Mouse (Mus musculus): ENCODE results near the gene 4933415A04Rik.

Gene 4933415A04Rik

DNA sequence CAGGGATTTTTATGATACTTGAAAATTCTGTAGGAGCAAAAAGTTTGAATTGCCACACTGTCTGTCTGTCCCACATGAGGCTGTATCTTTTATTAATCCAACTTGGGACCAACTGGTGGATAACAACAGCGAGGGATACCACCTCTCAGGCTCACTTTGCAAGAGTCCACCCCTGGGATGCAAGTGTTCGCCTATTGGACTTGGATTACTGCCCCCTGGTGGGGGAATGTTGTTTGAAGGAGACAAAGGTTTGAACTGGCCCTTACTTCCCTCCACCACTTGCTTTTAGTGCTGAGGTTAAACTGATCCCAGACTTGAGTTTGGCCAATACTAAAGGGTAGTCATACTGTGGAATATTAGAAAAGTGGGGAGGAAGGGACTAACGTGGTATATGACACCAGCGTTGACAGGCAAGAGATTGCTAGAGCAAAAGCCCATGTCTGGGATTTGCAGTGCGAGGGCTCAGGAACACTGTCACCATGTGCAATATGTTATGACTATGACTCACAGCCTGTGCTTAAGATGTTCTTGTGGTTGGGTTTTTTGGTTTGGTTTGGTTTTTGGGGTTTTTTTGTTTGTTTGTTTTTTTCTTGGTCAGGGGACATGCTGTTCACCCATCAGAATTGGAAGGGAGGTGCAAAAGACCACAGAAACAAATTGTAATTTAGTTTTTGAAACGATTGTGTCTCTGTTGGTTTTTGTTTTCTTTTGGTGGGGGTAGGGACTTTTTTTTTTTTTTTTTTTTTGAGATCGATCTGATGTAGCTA lies at the start of gene 4933415A04Rik:
Gene 4933415A04Rik (plus strand): TSS at position 717 of the 767 bp plus-strand sequence.
- peak; percentile 80 to 85 for DNase-seq

DNA sequence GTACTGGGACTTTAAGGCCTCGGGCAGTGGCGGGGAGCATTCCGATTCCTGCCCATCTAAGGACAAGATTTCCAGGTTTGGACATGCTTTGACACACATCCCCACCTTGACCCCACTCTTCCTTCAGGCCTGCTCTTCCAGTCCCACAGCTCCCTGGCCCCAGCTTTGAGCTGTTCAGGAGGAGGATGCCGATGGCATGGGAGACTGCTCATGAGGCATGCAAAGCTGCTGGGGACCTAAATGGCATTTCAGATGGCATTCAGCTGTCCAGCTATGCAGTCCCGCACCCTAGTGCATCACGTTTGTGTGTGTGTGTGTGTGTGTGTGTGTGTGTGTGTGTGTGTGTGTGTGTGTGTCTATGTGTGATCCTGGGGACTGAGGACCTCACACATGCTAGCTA lies 49.8 kb upstream of the 4933415A04Rik start:
- no peak for DNase-seq

DNA sequence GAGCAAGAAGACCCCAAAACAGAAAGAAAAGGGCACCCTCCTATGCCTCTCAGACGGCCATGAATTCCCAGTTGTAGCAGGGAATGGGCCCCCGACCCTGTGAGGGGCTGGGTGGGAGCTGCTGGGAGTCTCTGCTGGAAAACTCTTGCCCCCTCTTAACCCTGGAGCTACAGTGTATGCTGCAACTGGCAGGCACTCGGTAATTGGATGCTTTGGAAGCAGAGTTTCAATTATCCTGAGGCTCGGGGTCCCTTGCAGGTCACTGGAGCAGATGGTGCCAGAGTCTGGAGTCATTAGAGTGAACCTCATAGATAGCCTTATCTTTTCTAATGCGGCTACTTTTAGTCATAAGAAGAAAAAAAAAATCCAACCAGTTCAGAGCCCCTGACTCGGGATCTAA lies 47.0 kb upstream of the 4933415A04Rik start:
- DNase-seq, result no peak

DNA sequence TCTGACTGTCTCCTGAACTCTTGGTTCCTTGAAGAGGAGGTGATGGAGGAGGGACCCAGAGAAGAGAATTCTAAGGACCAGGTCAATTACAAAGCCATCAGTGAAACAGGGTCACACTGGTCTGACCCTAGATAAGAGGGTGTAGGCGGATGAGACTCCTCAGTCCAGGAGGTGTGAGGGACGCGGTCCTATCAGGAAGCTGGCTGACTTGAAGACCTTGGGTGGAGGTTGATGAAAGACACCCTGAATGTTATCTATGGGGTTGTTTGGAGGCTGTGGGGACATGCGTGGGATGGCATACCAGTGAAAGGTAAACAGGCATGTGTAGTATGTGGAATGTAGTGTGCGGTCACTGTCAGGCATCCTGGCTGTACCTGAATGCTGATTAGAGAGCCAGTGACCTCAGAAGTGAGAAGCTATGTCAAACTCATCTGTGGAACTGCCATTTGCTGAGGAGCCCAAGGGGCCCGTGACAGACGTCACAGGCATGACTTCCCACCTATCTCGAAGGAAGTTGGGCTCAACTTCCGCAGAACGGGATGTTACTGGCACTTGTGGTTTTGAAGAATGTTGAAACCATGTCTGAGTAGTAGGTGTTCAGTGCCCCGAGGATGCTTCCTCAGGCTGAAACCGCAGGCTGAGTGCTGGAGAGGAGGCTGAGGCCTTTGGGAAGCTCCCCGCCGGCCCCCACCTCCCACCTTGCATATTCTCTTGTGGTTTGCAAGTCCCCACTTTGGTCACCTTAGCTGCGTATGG lies 43.0 kb upstream of the 4933415A04Rik start:
- no peak for DNase-seq

DNA sequence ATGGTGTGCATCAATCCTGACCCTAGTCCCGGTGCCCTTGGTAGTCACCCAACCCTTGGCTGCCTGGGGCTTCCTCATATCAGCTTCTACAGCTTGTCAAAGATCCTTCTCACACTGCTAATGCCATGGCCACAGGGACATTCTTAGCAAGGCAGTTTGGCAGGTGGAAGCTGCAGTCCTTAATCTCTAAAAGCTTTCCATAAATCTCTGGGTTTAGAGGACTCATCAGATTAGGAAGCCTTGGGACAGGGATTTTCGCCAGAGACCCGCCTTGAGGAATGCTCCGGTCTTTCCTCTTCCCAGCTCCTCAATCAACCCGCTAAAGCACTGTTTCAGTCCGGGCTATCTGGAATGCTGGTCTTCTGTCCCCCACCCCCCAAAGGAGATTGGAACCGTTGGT lies 42.0 kb upstream of the 4933415A04Rik start:
- DNase-seq, result no peak

DNA sequence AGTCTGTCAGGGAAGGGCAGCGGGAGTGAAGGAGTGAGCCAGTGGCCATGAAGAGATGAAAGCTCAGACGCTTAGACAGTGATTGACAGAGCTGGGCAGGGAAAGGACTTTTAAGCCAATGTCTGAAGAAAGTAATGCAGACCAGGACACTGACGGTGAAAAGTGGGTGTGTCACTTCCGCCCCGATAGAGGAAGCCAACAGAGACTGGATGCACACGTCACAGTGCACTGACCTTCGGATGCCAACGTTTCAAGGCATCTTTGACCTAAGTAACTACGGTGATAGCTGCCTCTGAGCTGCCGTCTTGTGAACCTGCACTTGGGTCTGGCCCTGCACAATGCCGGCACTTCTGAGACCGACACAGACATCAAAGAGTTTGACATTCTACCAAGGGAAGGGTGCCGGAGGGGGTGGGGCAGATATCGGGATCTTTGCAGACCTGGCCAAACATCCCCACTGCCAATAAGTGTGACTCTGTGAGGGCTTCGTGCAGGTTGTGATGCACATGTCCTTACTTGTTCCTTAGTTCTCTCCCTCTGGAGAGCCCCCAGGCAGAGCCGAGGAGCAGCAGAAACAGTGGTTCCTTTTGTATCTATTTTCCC lies 40.9 kb upstream of the 4933415A04Rik start:
- DNase-seq, result no peak

DNA sequence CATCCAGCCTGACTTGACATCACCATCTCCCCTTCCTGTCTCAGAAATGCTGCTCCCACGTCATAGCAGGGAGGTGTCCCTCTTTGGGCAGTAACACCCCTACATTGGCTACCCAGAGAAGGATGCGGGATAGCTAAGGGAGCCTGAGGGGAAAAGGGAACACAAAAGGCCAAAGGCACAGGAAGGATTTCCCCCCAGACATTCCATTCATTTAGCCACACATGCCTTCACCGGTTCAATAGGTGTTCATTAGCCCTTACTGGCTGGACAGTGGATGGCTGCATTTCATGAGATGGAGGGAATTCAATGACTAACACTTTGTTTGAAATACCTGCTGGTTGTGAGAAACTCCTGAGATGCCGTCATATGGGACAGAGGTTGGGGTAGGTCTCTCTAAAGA lies 40.2 kb upstream of the 4933415A04Rik start:
- DNase-seq, result no peak

DNA sequence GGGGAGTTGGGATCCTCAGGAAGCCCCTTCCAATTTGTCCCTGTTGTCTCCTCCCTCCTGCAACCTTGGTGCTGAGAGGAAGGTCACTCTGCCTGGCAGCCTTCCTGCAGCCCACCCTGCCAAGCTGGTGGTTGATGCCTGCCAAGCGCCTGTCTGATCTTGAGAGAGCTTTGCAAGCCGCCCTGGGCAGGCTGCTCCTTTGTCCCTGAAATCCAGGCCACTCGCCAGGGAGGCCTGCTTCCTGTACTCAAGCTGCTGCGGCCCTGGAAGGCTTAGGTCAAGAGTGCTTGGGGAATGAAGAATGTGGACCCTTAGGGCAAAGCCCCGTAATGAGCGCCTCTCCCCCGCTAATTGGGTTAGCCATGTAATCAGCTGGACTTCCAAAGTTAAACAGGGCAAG lies 38.7 kb upstream of the 4933415A04Rik start:
- peak; percentile 80 to 81 for DNase-seq

DNA sequence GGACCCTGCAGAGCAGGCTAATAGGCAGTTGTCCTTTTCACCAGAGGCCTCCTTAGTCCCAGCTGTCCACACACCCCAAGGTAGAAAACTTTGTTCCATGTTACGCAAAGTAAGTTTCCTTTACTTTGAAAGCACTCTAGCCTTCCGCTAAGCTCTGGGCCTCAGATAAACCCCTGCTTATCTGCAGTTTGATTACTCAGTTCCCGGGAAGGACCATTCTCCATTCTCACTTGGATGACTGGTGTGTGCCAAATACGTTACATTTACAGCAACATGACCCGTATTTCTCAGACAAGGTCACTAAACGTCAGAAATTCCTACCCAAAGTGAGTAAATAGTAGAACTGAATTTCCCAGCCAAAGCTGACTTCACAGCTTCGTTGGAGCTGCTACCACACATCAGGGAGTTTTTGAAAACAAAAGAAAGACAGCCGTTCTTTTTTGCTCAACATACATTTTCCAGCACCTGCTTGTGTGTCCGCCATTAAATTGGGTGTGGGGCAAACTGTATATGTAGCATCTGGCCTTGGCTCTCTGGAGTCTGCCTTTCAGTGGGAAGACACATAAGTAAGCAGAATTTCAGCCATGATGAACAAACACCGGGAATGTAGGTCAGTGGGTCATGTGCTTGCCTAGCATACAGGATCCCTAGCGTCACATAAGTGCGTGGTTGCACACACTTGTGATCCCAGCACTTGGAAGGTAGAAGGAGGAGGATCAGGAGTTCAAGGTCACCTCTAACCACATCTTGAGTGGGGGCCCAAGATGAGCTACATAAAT lies 38.0 kb upstream of the 4933415A04Rik start:
- DNase-seq, result no peak

DNA sequence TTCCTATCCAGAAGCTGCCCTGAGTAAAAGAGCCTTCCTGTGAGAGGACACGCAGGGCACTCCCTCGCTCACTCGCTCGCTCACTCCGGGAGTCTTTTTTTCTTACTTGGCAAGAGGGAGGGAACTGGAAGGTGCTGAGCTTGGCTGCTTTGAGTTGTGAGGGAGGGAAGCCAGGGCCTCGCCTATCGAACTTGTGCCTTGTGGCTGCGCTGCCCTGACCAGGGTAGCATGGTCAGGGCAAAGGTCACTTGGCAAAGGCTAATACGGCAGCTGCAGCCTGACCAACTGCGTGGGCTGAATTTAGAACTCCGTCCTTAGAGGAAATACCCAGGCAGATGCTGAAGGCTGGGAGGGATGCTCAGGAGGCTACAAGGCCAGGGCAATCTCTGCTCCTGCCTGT lies 37.1 kb upstream of the 4933415A04Rik start:
- peak; percentile 24 to 40 for DNase-seq

DNA sequence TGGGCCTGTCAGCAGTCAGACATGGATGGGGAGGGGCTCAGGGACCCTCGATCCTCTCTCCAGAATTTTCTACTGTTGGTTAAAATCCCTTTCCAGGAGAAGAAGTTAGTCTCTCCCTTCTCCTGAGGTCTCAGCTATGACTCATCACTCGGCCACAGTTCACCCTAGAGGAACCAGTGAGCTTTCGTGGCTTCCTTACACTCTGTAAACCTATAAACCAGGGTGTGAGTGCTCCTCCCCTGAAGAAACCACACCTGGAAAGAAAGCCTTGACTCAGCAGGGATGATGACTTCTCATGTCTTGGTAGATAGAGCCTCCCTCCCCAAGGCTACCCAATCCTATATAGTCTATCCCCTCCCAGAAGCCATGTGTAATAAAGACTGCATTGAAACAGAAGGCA lies 35.1 kb upstream of the 4933415A04Rik start:
- DNase-seq, result no peak

DNA sequence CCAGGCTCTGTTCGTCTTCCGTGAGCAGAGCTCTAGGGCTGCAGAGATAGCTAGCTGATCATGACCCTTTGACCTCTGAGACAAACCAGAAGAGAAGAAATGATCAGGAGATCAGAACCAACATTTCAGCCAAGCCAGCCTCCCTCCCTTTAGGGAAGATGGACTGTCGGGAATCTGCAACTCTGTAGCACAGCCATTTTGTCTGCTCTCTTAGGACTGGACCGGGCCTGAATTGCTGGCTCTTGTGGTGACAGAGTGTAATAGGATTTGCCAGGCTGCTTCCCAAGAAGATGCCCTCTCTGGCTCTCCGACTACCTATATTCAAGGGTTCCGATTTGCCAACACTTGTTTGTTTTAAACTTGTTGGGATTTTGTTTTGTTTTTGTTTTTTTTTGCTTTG lies 34.2 kb upstream of the 4933415A04Rik start:
- no peak for DNase-seq

DNA sequence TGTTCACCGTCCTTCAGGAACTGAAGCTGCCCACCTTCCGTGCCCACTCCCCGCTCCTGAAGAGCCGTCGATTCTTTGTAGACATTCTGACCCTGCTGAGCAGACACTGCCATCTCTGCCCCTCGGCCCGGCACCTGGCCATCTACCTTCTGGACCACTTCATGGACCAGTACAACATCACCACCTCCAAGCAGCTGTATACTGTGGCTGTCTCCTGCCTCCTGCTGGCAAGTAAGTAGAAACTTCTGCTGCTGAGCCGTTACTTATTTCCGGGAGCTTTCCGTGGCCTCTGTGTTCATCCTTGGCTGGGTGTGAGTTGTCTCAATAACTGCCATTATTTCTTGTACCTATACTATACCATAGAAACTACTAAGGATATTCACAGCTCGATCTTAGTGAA lies 30.3 kb upstream of the 4933415A04Rik start:
- no peak for DNase-seq

DNA sequence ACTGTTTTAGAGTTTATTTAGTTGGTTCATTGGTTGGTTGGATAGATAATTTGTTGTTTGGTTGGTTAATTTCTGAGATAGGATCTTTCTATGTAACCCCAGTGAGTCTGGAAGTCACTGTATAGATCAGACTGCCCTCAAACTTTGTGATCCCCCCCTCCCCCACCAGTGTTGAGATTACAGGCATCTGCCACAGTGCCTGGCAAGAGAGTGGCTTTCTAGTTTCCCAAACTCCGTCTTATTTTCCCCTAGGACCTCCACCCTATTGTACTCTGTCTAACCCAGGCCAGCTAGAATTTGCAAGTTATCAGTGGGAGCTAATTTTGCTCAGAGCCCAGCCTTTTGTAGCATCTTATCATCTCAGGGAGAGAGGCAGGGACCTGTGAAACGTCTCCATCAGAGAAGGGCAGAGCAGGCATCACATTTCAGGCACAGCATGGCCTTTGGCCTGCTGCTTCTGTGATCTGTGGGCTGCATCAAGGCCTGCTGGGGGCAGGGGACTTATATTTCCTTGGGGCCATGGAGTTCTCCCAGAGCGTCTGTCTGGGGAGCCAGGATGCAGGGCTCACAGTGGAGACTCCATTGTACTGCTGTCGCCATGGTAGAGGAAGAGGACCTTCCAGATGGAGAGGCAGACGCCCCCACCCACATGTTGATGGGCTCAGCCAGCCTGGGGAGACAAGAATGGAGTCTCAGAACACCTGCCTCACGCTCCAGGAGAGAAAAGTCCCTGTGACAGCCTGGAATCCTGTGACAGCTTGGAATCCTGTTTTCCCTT lies 27.1 kb upstream of the 4933415A04Rik start:
- no peak for DNase-seq

DNA sequence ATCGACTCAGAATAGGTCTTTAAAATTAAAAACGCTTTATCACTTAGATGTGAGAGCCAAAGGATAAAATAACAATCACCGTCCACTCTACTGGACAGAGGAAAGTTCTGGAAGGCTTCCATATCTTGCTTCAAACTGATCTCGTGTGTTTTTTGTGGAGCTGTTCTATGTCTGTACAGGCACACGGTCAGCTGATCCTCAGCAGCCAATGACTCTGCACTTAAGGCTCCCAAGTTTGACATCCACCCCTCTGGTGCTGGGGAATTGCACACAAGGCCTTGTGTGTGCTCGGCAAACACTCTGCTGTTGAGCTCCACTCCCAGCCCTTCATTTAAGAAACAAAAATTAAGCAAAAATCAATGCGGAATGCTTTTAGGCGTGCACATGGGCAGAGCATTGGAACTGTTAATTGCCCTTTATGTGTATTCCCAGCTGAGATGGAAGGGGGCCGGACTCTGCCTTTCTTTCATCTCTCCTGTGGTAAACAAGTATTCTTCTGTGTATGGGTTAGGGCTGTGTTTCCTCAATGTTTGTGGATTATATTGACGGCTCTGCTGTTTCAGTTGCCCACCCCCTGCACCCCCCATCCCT lies 23.1 kb upstream of the 4933415A04Rik start:
- no peak for DNase-seq

DNA sequence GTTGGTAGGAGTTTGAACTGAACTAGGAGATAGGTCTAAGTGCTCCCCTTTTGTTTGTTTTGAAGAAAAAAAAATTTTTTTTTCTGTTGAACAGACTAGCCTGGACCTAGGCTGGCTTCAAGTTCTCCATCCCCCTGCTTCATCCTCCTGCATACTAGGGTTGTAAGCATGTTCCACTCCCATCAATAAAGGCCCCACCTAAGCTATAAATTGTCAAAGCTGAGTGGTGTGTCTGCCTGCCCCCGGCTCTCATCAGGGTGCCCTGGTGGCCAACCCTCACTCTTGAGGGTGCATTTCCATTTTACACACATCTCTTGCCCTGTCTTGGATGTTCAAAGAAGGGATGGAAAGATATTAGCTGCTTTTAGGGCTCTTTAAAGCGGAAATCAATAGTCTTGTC lies 21.4 kb upstream of the 4933415A04Rik start:
- DNase-seq, result no peak

DNA sequence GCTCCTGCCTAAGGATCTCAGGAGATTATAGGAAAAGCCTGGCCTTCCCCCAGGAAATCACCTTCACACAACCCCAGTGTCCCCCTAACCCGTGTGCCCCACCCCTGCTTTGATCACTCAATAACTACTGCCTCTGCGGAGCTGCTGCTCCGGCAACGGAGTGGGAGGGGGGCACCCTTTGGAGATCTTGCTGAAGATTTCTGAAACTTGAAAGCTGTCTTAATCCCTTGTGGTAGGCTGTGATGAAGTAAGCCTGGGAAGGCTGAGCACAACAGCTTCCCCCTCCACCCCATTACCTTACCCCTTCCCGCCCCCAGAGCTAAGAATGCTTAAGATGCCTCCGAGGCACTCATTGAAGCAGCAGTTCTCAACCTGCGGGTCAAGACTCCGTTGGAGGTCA lies 21.0 kb upstream of the 4933415A04Rik start:
- no peak for DNase-seq

DNA sequence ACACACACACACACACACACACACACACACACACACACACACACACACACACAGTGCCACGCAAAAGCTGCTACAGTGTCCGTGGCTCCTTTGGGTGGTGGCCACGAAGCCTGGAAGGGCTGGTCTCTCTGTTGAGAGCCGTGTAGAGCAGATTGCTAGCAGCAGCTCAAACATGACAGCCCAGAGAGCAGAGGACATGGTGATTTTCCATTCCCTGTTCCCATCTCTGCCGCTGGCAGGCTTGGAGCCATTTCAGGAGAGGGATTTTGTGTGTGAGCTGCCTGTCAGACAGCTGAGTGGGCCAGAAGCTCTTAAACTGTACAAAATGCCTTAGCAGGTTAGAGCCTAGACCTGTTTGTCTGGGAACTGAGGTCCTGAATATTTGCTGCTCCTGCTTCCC lies 20.1 kb upstream of the 4933415A04Rik start:
- peak; percentile 37 to 40 for DNase-seq

DNA sequence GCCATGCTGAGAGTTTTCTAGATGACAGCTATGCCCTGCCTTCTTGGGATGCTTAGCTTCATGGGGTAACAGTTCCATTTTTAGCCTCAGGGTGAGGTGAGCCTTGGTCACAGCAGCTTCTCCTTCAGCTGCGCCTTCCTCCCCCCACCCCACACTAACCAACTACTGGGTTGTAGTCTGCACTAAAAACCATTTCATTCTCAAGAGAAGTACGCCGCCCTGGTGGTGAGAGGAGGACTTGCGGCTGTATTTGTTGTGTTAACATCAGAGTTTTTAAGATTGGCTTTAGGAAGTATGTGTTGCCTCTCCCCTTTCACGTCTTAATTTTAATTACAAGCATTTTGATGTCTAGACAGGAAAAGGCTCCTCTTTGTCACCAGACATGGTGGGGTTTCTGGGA lies 18.6 kb upstream of the 4933415A04Rik start:
- DNase-seq, result peak; percentile 35 to 53

DNA sequence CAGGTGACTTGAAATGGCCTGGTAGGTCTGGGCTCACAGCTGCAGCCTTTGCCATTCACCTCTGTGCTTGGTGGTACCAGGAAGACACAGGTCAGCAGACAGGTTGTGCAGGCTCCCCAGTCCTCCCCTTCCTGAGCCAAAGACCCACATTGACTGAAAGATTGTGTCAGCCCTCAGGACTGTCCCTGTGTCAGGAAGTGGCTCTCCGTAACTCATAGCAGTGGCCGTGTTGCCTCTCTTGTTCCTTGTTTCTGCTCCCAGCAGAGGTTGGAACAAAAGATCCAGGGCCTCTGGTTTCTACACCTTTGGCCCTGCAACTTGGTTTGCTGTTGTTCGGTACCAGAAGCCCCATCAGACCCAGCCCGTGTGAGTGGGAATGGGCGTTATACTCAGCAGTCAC lies 17.7 kb upstream of the 4933415A04Rik start:
- no peak for DNase-seq

DNA sequence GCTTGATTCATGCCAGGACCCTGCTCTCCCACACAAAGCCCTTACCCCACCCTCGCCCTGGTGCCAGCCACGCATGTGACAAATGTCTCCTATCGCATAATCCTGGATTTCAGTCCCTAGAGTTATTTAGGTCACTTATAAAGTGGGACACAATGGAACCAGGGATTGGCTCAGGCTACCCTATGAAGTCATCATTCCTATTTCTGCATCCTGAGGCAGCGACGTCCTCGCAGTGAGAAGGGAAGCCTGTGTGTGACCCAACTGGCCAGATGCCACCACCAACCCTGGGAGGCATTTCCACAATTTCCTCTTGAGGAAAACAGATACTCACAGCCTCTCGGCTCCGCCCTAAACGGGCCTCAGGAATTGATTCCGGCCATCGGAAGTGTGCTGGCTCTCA lies 17.2 kb upstream of the 4933415A04Rik start:
- peak; percentile 94 for DNase-seq

DNA sequence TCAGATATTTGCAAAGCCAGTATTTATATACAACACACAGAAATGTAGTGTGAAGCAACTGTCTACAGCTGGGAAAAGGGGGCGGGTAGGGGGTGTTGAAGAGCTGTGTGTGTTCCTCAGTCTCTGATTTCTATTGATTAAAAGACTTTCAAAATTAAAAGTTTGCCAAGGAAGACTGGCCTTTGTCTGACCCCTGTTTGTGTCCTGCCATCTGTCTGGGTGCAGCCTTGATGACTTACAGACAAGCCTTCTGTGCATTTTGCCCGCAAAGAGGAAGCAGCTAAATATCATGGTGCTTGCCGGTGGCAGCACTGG lies 11.8 kb upstream of the 4933415A04Rik start:
- no peak for DNase-seq
